Mouse (Mus musculus): ENCODE measurements around the gene Kcnc1. TPM values are rescaled to one million over a fixed set of nuclear protein-coding genes. Genes with fewer than 3 reads are reported as not detected.

The Kcnc1 gene
- polyA plus RNA-seq, 1 experiment from 2014 or later = 0.39 TPM

DNA sequence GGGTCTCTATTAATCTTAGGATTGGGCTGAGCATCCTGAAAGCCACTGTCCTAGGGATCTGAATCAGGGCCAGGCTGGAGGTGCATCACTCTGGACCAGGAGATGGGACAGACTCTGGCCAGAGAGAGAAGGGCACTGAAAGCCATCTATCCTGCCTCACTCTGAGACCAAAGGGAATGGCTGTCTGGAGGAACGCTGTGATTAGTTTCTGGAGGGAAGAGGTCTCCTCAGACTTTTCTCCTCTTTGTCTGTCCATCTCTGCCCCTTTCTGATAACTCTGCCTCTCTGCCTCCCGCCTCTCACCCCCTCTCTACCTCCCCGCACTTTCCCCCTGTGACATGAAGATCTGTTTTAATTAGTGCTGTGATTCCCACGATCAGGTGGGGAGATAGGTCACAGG, 1.4 kb upstream of the Kcnc1 start:
- Histone ChIP-seq H3K9me3 (no peaks in the 10 kb centered on the region), H3K36me3 (no peaks in the 10 kb centered on the region), H3K27ac (no peak overlapping the region), H3K27me3 (peaks cover 77% of the 10 kb centered on the region), H3K4me3 (no peak overlapping the region), H3K4me1 (peaks cover 22% of the 10 kb centered on the region), H3K9ac (no peak overlapping the region), H3K4me2 (no peak overlapping the region)
- ATAC-seq (ENCODE audit: insufficient number of reproducible peaks, insufficient read depth, low FRiP score, low TSS enrichment, low read depth) = no peak
- WGBS = 62% methylated on average over 4 of the region's 4 CpGs

GRCm38 (mm10) chr7:46395571-46395970, 726 bp upstream of the Kcnc1 start:
- peaks cover 22% of the 10 kb centered on the region for H3K4me1 ChIP-seq
- no peaks in the 10 kb centered on the region for H3K36me3 ChIP-seq
- H3K9ac ChIP-seq = no peak overlapping the region
- 25% methylated on average over 6 of the region's 6 CpGs for WGBS
- H3K27ac ChIP-seq = no peak overlapping the region
- no peaks in the 10 kb centered on the region for H3K9me3 ChIP-seq
- H3K4me3 ChIP-seq = peak overlapping the region; percentile 50; the same call in 1 of the 2 replicates
- ATAC-seq (ENCODE audit: insufficient number of reproducible peaks, insufficient read depth, low FRiP score, low TSS enrichment, low read depth) = no peak
- peak overlapping the region; percentile 90 for H3K4me2 ChIP-seq
- peaks cover 82% of the 10 kb centered on the region for H3K27me3 ChIP-seq

DNA sequence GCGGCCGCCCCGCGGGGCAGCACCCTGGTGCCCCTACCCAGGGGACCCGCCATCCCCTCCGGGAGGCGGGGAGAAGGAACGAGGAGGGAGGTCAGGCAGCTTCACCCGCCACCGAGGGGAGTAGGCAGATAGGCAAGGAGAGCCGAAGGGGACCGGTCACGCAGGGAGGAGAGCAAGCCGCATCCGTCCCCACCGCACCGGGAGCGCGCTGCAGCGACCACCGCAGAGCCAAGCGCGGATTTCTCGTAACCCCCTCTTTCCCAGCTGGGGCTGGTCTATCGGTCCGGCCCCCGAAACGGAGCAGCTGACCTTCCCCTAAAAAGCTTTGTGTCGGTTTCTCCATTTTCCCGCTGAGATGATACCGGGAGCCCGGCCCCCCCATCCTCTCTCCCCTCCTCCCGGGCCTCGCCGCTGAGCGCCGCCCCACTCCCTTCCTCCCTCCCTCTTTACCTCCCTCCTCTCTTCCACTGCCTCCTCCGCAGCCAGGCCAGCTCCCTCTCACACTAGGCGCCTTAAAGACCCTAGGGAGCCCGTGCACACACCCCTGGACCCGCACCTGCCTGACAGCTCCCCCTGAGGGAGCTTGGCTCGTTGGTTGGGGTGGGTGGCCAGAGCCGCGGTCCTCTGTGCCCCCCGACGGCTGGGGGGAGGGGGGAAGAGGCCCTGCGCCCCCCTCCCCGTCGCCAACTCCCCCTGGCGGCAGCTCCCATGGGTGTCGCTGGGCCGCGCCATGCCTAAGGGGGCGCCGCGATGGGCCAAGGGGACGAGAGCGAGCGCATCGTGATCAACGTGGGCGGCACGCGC, 833 bp downstream of the Kcnc1 start:
- no peak; the same call in 1 of the 2 replicates for ATAC-seq (ENCODE audit: insufficient number of reproducible peaks, insufficient read depth, low FRiP score, low TSS enrichment, low read depth)
- no peak overlapping the region for H3K9ac ChIP-seq
- H3K27ac ChIP-seq = no peak overlapping the region
- H3K9me3 ChIP-seq = no peaks in the 10 kb centered on the region
- WGBS = 2% methylated on average over 59 of the region's 64 CpGs
- peak overlapping the region; percentile 50 for H3K4me3 ChIP-seq
- peaks cover 22% of the 10 kb centered on the region for H3K4me1 ChIP-seq
- peaks cover 83% of the 10 kb centered on the region for H3K27me3 ChIP-seq
- peak overlapping the region; percentile 90 for H3K4me2 ChIP-seq
- no peaks in the 10 kb centered on the region for H3K36me3 ChIP-seq

DNA sequence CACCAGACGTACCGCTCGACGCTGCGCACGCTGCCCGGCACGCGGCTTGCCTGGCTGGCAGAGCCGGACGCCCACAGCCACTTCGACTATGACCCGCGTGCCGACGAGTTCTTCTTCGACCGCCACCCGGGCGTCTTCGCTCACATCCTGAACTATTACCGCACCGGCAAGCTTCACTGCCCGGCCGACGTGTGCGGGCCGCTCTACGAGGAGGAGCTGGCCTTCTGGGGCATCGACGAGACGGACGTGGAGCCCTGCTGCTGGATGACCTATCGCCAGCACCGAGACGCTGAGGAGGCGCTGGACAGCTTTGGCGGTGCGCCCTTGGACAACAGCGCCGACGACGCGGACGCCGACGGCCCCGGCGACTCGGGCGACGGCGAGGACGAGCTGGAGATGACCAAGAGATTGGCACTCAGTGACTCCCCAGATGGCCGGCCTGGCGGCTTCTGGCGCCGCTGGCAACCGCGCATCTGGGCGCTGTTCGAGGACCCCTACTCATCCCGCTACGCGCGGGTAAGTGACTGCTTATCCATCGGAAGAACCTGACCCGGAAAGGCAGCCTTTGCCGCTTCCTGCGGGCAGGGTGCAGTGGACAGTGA, 1.5 kb downstream of the Kcnc1 start:
- ATAC-seq (ENCODE audit: insufficient number of reproducible peaks, insufficient read depth, low FRiP score, low TSS enrichment, low read depth) = no peak
- 12% methylated on average over 70 of the region's 70 CpGs for WGBS
- Histone ChIP-seq H3K4me3 (peak overlapping the region; percentile 50), H3K36me3 (no peaks in the 10 kb centered on the region), H3K27me3 (peaks cover 81% of the 10 kb centered on the region), H3K4me2 (peak overlapping the region; percentile 90), H3K4me1 (peaks cover 22% of the 10 kb centered on the region), H3K9me3 (no peaks in the 10 kb centered on the region), H3K9ac (no peak overlapping the region), H3K27ac (no peak overlapping the region)

- Histone ChIP-seq H3K27me3 (peaks cover 77% of the 10 kb centered on the region), H3K9me3 (no peaks in the 10 kb centered on the region), H3K36me3 (no peaks in the 10 kb centered on the region), H3K4me2 (no peak overlapping the region), H3K4me3 (no peak overlapping the region), H3K4me1 (peaks cover 22% of the 10 kb centered on the region), H3K27ac (no peak overlapping the region), H3K9ac (no peak overlapping the region)
- no peak for ATAC-seq (ENCODE audit: insufficient number of reproducible peaks, insufficient read depth, low FRiP score, low TSS enrichment, low read depth)
- 70% methylated on average over 4 of the region's 4 CpGs for WGBS
These were observed 2.3 kb downstream of the Kcnc1 start for GRCm38 (mm10) chr7:46398612-46399011.

DNA sequence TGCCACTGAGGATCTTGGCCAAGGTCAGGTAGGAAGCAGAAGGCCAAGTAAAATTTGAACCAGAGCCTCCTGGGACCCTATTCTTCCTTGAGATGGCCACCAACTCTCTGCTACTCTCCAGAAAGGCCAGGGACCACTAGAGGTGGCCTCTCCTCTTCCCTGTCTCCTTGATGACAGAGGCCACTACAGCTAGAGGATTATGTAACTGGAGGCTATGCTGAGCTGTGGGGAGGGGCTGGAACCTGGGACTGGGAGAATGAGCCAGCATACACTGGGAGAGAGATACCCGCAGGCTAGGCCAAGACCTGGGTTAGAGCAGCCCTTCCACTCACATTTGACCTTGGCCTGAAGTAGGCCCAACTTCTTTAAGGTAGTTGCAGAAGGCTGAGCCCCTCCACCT, 3.4 kb downstream of the Kcnc1 start:
- Histone ChIP-seq H3K9ac (no peak overlapping the region), H3K27ac (no peak overlapping the region), H3K9me3 (no peaks in the 10 kb centered on the region), H3K4me2 (no peak overlapping the region), H3K36me3 (no peaks in the 10 kb centered on the region), H3K4me3 (no peak overlapping the region), H3K27me3 (peaks cover 67% of the 10 kb centered on the region), H3K4me1 (peaks cover 22% of the 10 kb centered on the region)
- ATAC-seq (ENCODE audit: insufficient number of reproducible peaks, insufficient read depth, low FRiP score, low TSS enrichment, low read depth) = no peak
- 55% methylated on average over 1 of the region's 1 CpGs for WGBS

DNA sequence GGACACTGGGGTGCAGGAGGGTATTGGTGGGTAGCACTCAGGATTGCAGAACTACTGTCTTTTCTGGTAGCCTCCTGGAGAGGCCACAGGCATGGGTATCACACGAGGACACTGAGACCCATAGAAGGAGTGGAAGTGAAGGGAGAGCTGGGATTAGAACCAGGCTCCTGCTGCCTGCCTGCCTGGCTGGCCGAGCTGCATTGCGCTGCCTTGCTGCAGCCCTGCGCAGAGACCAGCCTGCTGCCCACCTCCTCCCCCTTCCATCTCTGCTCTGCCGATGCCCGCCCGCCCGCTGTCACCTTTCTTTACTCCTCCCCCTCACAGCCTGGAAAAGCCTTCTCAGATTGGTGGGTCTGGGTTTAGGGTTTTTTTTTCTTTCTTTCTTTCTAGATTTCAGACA, 4.0 kb downstream of the Kcnc1 start:
- ATAC-seq (ENCODE audit: insufficient number of reproducible peaks, insufficient read depth, low FRiP score, low TSS enrichment, low read depth) = no peak
- H3K9ac ChIP-seq = no peak overlapping the region
- H3K27me3 ChIP-seq = peaks cover 62% of the 10 kb centered on the region
- no peak overlapping the region for H3K27ac ChIP-seq
- peaks cover 22% of the 10 kb centered on the region for H3K4me1 ChIP-seq
- H3K4me3 ChIP-seq = no peak overlapping the region
- WGBS = 61% methylated on average over 8 of the region's 8 CpGs
- no peak overlapping the region for H3K4me2 ChIP-seq
- H3K9me3 ChIP-seq = no peaks in the 10 kb centered on the region
- no peaks in the 10 kb centered on the region for H3K36me3 ChIP-seq

- Histone ChIP-seq H3K4me3 (no peak overlapping the region), H3K36me3 (no peaks in the 10 kb centered on the region), H3K9me3 (no peaks in the 10 kb centered on the region), H3K27ac (no peak overlapping the region), H3K4me2 (no peak overlapping the region), H3K4me1 (peaks cover 14% of the 10 kb centered on the region), H3K27me3 (peaks cover 50% of the 10 kb centered on the region), H3K9ac (no peak overlapping the region)
- no peak for ATAC-seq (ENCODE audit: insufficient number of reproducible peaks, insufficient read depth, low FRiP score, low TSS enrichment, low read depth)
- 71% methylated on average over 3 of the region's 3 CpGs for WGBS
These were observed 5.3 kb downstream of the Kcnc1 start for GRCm38 (mm10) chr7:46401371-46402180.

- H3K27me3 ChIP-seq = peaks cover 27% of the 10 kb centered on the region
- no peaks in the 10 kb centered on the region for H3K4me1 ChIP-seq
- no peaks in the 10 kb centered on the region for H3K36me3 ChIP-seq
- H3K9ac ChIP-seq = no peak overlapping the region
- H3K4me2 ChIP-seq = no peak overlapping the region
- H3K27ac ChIP-seq = no peak overlapping the region
- no peak overlapping the region for H3K4me3 ChIP-seq
- no peak for ATAC-seq (ENCODE audit: insufficient number of reproducible peaks, insufficient read depth, low FRiP score, low TSS enrichment, low read depth)
- 76% methylated on average over 15 of the region's 15 CpGs for WGBS
- H3K9me3 ChIP-seq = no peaks in the 10 kb centered on the region
These were observed 7.6 kb downstream of the Kcnc1 start for GRCm38 (mm10) chr7:46403616-46404485.

GRCm38 (mm10) chr7:46404756-46405155, 8.5 kb downstream of the Kcnc1 start:
- ATAC-seq (ENCODE audit: insufficient number of reproducible peaks, insufficient read depth, low FRiP score, low TSS enrichment, low read depth) = no peak
- Histone ChIP-seq H3K9ac (no peak overlapping the region), H3K36me3 (no peaks in the 10 kb centered on the region), H3K4me1 (no peaks in the 10 kb centered on the region), H3K27me3 (peaks cover 18% of the 10 kb centered on the region), H3K4me2 (no peak overlapping the region), H3K4me3 (no peak overlapping the region), H3K9me3 (no peaks in the 10 kb centered on the region), H3K27ac (no peak overlapping the region)
- 84% methylated on average over 7 of the region's 7 CpGs for WGBS

DNA sequence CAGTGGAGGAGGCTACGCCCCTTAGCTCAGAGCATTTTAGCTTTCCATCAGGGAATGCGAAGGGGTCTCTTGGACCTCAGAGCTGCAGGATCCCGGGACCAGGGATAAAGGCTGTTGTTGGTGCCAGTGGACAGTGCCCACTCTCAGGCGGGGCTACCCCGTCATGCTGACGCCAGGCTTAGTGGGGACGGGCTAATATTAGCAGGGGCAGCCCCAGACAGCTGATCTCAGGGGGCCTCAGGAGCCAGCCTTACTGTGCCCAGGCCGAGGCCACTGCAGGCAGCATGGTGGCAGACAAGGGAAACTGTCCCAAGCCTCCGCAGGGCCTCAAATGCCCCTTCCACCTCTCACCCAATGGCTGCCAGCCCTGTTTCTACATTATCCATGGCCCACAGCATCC, 12.3 kb downstream of the Kcnc1 start:
- H3K4me1 ChIP-seq = no peaks in the 10 kb centered on the region
- no peak overlapping the region for H3K9ac ChIP-seq
- no peaks in the 10 kb centered on the region for H3K9me3 ChIP-seq
- H3K4me3 ChIP-seq = no peak overlapping the region
- no peaks in the 10 kb centered on the region for H3K36me3 ChIP-seq
- WGBS = 82% methylated on average over 9 of the region's 9 CpGs
- no peak overlapping the region for H3K4me2 ChIP-seq
- H3K27me3 ChIP-seq = 0 out of 2 replicates have a peak, but pooled peaks cover 3% of the 10 kb centered on the region
- no peak overlapping the region for H3K27ac ChIP-seq
- ATAC-seq (ENCODE audit: insufficient number of reproducible peaks, insufficient read depth, low FRiP score, low TSS enrichment, low read depth) = no peak; the same call in 1 of the 2 replicates
